Mouse (Mus musculus): ENCODE measurements around the gene Gramd1b. TPM values are rescaled to one million over a fixed set of nuclear protein-coding genes. Genes with fewer than 3 reads are reported as not detected.

Gramd1b gene
- polyA plus RNA-seq, 1 experiment from 2014 or later, result 2.4 TPM

DNA sequence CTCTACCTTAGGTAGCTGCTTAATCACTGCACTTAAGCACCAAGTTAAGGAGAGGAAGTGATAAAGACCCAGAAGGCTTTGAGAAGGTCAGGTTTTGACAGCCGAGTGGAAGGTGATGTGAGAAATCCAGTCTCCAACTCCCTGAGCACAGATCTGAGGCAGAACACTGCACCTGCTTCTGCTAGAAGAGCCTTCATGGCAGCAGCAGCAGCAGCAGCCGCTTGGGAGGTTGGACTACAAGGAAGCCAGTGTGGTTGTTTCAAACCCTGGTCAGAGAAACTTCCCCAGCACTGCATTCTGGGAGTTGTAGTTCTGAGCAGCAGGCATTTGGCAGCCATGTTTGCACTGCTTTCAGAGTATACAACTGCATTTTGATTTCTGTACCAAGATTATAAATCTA is 134.1 kb downstream of the Gramd1b start:
- 31% methylated on average over 2 of the region's 2 CpGs for WGBS
- DNase-seq (ENCODE audit: low spot score), result peak; percentile 62
- no peaks in the 10 kb centered on the region for H3K36me3 ChIP-seq (replicated peaks)
- H3K9me3 ChIP-seq, result no peaks in the 10 kb centered on the region
- peaks cover 14% of the 10 kb centered on the region for H3K4me1 ChIP-seq
- H3K27ac ChIP-seq (replicated peaks), result peak overlapping the region; percentile 54
- peak overlapping the region; percentile 37; the same call in 1 of the 2 replicates for H3K4me3 ChIP-seq
- no peaks in the 10 kb centered on the region for H3K27me3 ChIP-seq (replicated peaks; ENCODE audit: low read depth, poor library complexity, severe bottlenecking)

DNA sequence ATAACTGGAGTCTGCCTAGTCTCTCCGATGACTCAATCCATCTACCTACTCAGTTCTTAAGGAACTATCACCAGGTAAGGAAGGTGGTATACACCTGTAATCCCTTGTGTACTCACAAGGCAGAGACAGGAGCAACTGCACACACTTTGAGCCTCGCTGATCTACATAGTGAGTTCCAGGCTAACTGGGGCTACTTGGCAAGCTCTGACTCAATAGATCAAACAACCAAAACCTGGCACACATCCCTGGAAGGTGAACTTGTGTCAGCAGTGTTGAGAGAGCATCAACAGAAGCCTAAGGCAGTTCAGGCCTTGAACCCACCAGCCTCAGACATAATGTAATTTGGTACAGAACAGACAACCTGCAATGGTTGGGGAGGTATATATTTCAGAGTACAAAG is 135.0 kb downstream of the Gramd1b start:
- 87% methylated on average over 2 of the region's 2 CpGs for WGBS
- Histone ChIP-seq H3K4me3 (no peak overlapping the region), H3K4me1 (peaks cover 22% of the 10 kb centered on the region), H3K27ac (replicated peaks) (no peak overlapping the region), H3K27me3 (replicated peaks; ENCODE audit: low read depth, poor library complexity, severe bottlenecking) (no peaks in the 10 kb centered on the region), H3K36me3 (replicated peaks) (no peaks in the 10 kb centered on the region), H3K9me3 (no peaks in the 10 kb centered on the region)
- no peak for DNase-seq (ENCODE audit: low spot score)

DNA sequence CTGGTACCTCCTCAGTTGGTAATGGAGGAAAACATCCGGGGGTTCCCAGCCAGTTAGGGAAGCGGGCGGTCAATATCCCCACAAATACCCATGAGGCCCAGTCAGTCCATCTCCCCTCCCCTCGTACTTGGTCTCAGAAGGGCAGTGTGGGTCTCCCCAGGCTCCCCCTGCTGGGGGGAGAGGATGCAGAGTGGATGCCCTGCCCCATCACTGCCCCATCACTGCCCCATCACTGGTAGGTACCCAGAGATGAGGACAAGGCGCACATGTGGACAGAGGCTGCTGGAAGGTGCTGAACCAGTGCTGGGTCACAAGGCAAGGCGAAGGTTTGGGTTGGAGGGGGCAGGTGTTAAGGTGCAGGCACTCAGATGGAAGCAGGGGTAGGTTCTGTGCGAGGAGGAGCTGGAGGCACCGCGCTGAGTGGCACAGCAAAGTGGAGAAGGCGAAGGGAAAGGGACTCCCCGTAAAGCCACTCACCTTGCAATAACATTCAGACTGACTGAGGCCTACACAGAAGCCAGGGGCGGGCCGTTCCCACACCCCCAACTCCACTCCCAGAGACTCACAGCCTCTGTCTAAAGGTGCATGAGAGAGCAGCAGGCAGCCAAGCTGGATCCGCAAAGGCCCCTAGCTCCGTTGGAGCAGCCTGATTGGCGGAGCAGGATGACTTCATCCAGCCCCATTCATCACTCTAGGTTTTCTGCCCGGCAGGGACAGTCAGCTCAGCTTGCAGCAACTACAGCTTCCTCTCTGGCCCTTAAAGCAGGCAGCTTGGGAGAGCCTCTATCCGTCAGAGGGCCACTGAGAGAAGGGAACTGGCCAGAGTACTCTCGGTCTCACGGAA is 139.1 kb downstream of the Gramd1b start:
- peaks cover 28% of the 10 kb centered on the region for H3K4me1 ChIP-seq
- H3K36me3 ChIP-seq (replicated peaks), result no peaks in the 10 kb centered on the region
- peak overlapping the region; percentile 81 for H3K27ac ChIP-seq (replicated peaks)
- DNase-seq (ENCODE audit: low spot score), result peak; percentile 77
- no peaks in the 10 kb centered on the region for H3K9me3 ChIP-seq
- 15% methylated on average over 20 of the region's 20 CpGs for WGBS
- peak overlapping the region; percentile 46 for H3K4me3 ChIP-seq
- H3K27me3 ChIP-seq (replicated peaks; ENCODE audit: low read depth, poor library complexity, severe bottlenecking), result no peaks in the 10 kb centered on the region

DNA sequence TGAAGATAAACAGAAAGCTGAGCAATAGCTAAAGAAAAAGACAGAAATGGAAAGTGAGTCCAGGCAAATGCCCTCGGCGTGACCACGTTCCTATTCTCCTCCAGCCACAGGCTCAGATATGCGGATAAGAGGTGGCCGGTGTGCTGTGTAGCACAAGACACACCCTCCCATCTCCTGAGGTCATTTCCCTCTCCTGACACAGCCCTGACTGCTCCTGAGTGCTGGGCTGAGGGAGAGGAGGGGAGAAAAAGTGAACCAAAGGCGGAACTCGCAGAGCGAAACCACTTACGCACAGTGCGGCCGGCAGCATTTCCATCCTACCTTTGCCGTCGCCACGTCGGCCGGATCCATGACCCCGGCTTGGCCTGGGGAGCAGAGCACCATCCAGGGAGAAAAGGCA is 139.8 kb downstream of the Gramd1b start:
- Histone ChIP-seq H3K4me1 (peaks cover 24% of the 10 kb centered on the region), H3K9me3 (no peaks in the 10 kb centered on the region), H3K4me3 (peak overlapping the region; percentile 46), H3K36me3 (replicated peaks) (no peaks in the 10 kb centered on the region), H3K27ac (replicated peaks) (peak overlapping the region; percentile 81; the same call in 1 of the 2 replicates), H3K27me3 (replicated peaks; ENCODE audit: low read depth, poor library complexity, severe bottlenecking) (no peaks in the 10 kb centered on the region)
- no peak for DNase-seq (ENCODE audit: low spot score)
- 64% methylated on average over 17 of the region's 17 CpGs for WGBS

DNA sequence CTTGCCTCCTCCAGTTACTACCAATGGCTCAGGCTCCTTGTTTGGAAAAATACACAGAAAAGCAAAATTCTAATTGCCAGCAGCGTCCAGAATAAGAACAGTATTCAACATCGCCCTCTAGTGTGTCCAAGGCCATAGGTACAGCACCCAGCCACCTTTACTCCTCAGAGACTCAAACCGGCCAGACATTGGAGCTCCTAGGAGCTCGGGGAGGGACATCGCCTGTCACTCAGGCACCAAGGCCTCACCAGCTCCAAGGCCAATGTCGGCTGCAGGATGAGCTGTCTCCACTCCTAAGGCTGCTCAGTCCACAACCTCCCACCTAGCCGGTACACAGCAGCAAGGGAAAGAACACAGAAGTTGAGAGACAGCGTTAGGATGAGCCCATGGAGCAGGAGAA is 140.3 kb downstream of the Gramd1b start:
- no peaks in the 10 kb centered on the region for H3K36me3 ChIP-seq (replicated peaks)
- WGBS, result 33% methylated on average over 8 of the region's 8 CpGs
- H3K4me3 ChIP-seq, result no peak overlapping the region
- 0 out of 2 replicates have a peak overlapping the region, but pooled peaks have one; percentile 21 for H3K27ac ChIP-seq (replicated peaks)
- H3K4me1 ChIP-seq, result peaks cover 24% of the 10 kb centered on the region
- H3K27me3 ChIP-seq (replicated peaks; ENCODE audit: low read depth, poor library complexity, severe bottlenecking), result no peaks in the 10 kb centered on the region
- DNase-seq (ENCODE audit: low spot score), result no peak
- no peaks in the 10 kb centered on the region for H3K9me3 ChIP-seq

DNA sequence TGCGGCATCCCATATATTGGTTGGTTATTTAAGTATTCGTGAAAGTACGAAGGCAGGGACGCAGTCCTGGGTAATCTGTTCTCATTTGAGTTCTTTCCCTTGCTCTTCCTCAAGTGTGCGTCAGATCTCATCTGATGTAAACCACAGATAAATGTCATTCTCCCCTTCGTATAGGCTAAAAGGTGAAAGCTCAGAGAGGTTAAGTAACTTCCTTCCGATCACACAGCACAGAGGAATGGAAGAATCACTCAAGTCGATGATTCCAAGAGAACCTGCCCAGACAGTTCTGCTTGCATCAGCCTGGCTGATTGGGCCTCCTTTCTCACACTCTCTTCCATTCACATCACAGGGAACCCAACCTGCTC is 140.8 kb downstream of the Gramd1b start:
- Histone ChIP-seq H3K27ac (replicated peaks) (no peak overlapping the region), H3K9me3 (no peaks in the 10 kb centered on the region), H3K36me3 (replicated peaks) (no peaks in the 10 kb centered on the region), H3K27me3 (replicated peaks; ENCODE audit: low read depth, poor library complexity, severe bottlenecking) (no peaks in the 10 kb centered on the region), H3K4me3 (no peak overlapping the region), H3K4me1 (peaks cover 24% of the 10 kb centered on the region)
- DNase-seq (ENCODE audit: low spot score), result no peak
- 92% methylated on average over 8 of the region's 8 CpGs for WGBS

DNA sequence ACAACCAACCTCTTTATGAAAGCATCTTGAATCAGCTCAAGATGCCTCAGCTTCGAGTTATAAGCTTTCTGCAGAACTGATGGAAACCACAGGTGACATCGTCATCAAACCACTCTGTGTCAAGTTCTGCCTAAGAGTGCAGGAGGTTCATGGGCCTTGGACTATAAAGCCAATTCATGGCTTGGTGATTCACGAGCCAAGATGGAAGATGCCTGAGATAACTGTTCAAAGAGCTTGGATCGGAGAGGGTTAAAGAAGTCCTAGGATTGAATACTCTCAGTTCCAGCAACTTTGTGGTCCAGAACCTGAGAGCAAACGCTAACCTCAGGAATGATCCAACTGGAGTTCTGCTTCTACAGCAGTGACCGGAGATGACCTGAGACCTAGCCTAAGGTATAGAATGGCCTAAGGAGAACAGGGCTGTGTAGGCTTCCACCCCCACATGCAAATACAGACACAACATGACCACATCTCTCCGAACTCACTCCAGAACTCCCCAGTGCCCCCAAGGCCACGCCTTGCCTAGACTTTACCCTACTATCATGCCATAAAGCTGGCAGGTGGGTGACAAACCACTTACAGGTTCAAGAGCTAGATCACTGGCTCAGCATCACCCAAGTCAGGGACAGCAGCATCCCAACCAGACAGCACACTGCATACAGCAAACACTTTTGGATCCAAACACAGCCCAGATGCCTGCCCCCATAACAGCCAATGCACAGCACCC is 141.4 kb downstream of the Gramd1b start:
- WGBS, result 89% methylated on average over 8 of the region's 8 CpGs
- peaks cover 24% of the 10 kb centered on the region for H3K4me1 ChIP-seq
- no peak overlapping the region for H3K4me3 ChIP-seq
- H3K27ac ChIP-seq (replicated peaks), result no peak overlapping the region
- no peaks in the 10 kb centered on the region for H3K36me3 ChIP-seq (replicated peaks)
- H3K27me3 ChIP-seq (replicated peaks; ENCODE audit: low read depth, poor library complexity, severe bottlenecking), result no peaks in the 10 kb centered on the region
- no peak for DNase-seq (ENCODE audit: low spot score)
- no peaks in the 10 kb centered on the region for H3K9me3 ChIP-seq

DNA sequence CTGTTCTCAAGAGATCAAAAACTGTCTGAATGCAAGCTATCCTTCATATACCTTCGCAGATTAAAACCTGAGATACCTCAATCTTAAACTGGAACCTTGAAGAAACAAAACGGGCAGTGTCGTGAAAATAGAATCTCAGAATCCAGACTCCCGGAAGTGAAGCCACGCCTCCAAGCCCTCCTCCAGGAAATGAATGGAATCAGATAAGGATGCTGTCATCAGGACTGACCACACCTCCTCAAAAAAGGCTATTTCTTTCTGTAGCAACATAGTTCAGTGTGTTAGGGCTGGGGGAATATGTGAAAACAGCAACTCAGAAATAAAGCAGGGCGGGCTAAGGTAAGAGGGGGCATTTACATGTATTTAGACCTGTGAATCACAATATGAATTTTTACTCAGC is 142.0 kb downstream of the Gramd1b start:
- Histone ChIP-seq H3K4me1 (peaks cover 24% of the 10 kb centered on the region), H3K27ac (replicated peaks) (no peak overlapping the region), H3K27me3 (replicated peaks; ENCODE audit: low read depth, poor library complexity, severe bottlenecking) (no peaks in the 10 kb centered on the region), H3K4me3 (no peak overlapping the region), H3K36me3 (replicated peaks) (no peaks in the 10 kb centered on the region), H3K9me3 (no peaks in the 10 kb centered on the region)
- WGBS, result 77% methylated on average over 6 of the region's 6 CpGs
- no peak for DNase-seq (ENCODE audit: low spot score)

DNA sequence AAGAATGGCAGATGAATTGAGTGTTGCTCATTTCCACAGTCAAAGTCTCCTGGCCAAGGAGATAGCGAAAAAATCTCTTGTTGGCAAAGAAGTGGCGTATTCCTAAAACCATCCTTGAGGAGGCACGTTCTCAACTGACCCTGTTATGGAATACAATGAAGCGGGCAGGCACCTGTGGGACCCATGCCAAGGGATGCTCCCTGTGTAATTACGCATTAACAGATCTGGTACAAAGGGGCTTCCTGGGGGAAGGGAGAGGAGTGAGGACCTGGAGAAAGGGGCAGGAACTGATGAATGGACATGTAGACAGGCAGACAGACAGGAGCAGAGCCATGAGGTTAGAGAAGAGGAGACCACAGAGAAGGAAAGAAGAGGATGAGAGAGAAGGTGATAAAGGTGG is 146.4 kb downstream of the Gramd1b start:
- peaks cover 12% of the 10 kb centered on the region for H3K4me1 ChIP-seq
- 92% methylated on average over 5 of the region's 5 CpGs for WGBS
- no peak overlapping the region for H3K27ac ChIP-seq (replicated peaks)
- no peak overlapping the region for H3K4me3 ChIP-seq
- H3K9me3 ChIP-seq, result no peaks in the 10 kb centered on the region
- peaks cover 4% of the 10 kb centered on the region; the same call in 1 of the 2 replicates for H3K27me3 ChIP-seq (replicated peaks; ENCODE audit: low read depth, poor library complexity, severe bottlenecking)
- no peak for DNase-seq (ENCODE audit: low spot score)
- no peaks in the 10 kb centered on the region for H3K36me3 ChIP-seq (replicated peaks)

DNA sequence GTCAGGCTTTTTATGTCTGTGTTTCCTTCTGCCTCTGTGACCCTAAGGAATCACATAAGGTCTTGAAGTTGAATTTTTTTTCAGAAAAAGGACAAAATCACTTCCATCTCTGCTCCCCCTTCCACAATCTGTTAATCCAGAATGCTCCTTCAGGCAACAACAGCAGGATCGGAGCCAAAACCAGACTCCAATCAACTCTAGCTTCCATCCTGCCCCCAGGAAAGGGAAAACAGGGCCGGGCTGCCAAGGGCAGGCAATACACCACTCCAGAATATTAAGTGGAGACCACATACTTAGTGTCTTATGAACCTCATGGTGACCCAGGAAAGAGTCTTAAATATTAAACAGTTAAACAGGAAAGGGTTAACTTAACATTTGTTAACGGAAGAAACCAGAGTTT is 148.7 kb downstream of the Gramd1b start:
- Histone ChIP-seq H3K9me3 (no peaks in the 10 kb centered on the region), H3K27me3 (replicated peaks; ENCODE audit: low read depth, poor library complexity, severe bottlenecking) (peaks cover 4% of the 10 kb centered on the region; the same call in 1 of the 2 replicates), H3K36me3 (replicated peaks) (no peaks in the 10 kb centered on the region), H3K27ac (replicated peaks) (no peak overlapping the region), H3K4me3 (no peak overlapping the region), H3K4me1 (peaks cover 12% of the 10 kb centered on the region)
- WGBS, result 72% methylated on average over 3 of the region's 3 CpGs
- no peak for DNase-seq (ENCODE audit: low spot score)

DNA sequence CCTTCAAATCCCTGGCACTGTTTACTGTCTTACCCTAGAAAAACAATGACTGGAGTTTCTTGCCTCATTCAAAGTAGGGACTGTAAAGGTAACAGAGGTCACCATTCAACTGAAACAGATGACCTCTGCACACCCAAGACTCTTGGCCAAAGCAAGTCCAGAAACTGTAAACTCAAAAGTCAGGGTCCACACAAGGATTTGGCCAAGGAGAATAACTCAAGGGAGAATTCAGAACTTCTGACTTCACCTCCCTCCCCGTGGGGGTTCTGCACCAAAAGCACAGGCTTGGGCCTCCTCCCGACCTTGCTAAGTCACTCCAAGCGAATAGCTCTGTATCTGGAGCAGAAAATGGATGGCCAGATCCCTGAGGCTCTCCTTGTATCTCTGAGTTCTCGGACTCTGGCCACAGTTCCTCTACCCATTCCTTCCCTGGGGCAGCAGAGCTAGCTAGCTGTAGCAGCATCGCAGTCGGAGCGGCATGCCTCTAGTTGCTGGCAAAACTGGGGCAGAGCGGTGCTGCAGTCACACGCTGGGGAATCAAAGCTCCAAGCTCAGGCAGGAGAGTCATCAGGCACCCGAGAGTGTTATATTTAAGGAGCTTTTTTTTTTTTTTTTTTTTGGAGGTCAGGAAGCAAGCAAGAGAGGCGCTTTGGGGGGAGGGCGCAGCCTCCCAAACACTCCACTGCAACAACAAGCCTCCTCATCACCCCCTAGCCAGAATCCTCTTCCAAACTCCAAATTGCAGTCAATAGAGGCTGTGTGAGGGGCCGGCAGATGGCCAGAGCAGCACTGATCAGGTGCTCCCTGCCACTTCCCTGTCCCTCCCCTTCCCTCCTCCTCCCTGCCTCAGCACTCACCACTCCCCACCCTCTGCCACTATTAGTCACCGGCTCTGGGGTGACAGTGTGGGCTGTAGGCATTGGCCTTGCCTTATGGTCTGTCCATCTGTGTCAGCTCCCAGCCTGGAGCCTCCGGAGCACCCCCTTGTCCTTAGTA is 149.5 kb downstream of the Gramd1b start:
- Histone ChIP-seq H3K4me1 (peaks cover 20% of the 10 kb centered on the region), H3K4me3 (no peak overlapping the region), H3K27ac (replicated peaks) (peak overlapping the region; percentile 66; the same call in 1 of the 2 replicates), H3K27me3 (replicated peaks; ENCODE audit: low read depth, poor library complexity, severe bottlenecking) (peaks cover 4% of the 10 kb centered on the region; the same call in 1 of the 2 replicates), H3K9me3 (no peaks in the 10 kb centered on the region), H3K36me3 (replicated peaks) (no peaks in the 10 kb centered on the region)
- peak; percentile 33 for DNase-seq (ENCODE audit: low spot score)
- WGBS, result 8% methylated on average over 15 of the region's 15 CpGs

Measured in embryonic facial prominence, embryonic 10.5 days (tissue).